Mouse (Mus musculus) testis, adult 2 months (tissue): ENCODE measurements around the gene Syt8. TPM values are rescaled to one million over a fixed set of nuclear protein-coding genes. Genes with fewer than 3 reads are reported as not detected.
A peak's percentile ranks its signal among the peaks of the same experiment; 100 is the strongest.

ENCODE experiments used
- H3K27ac ChIP-seq: fragments of 200-500 bp; 2 replicates; pipeline ENCODE4 v1.5.1; 2012; ENCODE audit warnings: low read depth, low read length; ENCODE audit not compliant: control insufficient read depth, insufficient read depth
- H3K27me3 ChIP-seq: fragments of 200-500 bp; 2 replicates; pipeline ENCODE4 v1.6.1; 2012; ENCODE audit warnings: mild to moderate bottlenecking, low read length, moderate library complexity; ENCODE audit not compliant: control insufficient read depth, insufficient read depth
- H3K36me3 ChIP-seq: fragments of 200-500 bp; 2 replicates; pipeline ENCODE4 v1.6.1; 2012; ENCODE audit warnings: mild to moderate bottlenecking, low read length; ENCODE audit not compliant: control insufficient read depth, insufficient read depth
- H3K4me1 ChIP-seq: fragments of 200-500 bp; 2 replicates; pipeline ENCODE4 v1.6.1; 2012; ENCODE audit warnings: low read length; ENCODE audit not compliant: control insufficient read depth, insufficient read depth
- H3K4me3 ChIP-seq: fragments of 200-500 bp; 2 replicates; pipeline ENCODE4 v1.5.1; 2012; ENCODE audit warnings: low read depth, mild to moderate bottlenecking, low read length, moderate library complexity, mixed read lengths; ENCODE audit not compliant: control insufficient read depth
- CTCF ChIP-seq: fragments of 200-500 bp; IDR thresholded peaks from 2 replicates; pipeline ENCODE4 v1.5.1; 2012; ENCODE audit warnings: low read depth, mild to moderate bottlenecking, inconsistent platforms, low read length, moderate library complexity; ENCODE audit not compliant: control insufficient read depth, insufficient read depth, insufficient replicate concordance
- POLR2A ChIP-seq: fragments of 200-500 bp; IDR thresholded peaks from 2 replicates; pipeline ENCODE4 v1.6.1; 2012; ENCODE audit warnings: low read depth, mild to moderate bottlenecking, inconsistent platforms, low read length, moderate library complexity; ENCODE audit not compliant: control insufficient read depth
- polyA plus RNA-seq: library from polyadenylated mRNA; depleted of rRNA; stranded (reverse); fragments of >200 nt; gene quantifications from 2 replicates; pipeline ENCODE4 v1.2.3, GENCODE M21; 2012

Syt8 gene
- polyA plus RNA-seq, 1 experiment = 1.2 TPM

- Histone ChIP-seq H3K4me1 (peaks cover 3% of the 10 kb centered on the region), H3K27ac (no peak overlapping the region), H3K36me3 (no peaks in the 10 kb centered on the region), H3K4me3 (no peak overlapping the region), H3K27me3 (no peaks in the 10 kb centered on the region)
- TF ChIP-seq POLR2A (no peak), CTCF (no peak)
Measured at GRCm38 (mm10) chr7:142478001-142478400, 43.4 kb downstream of the Syt8 start.

- Histone ChIP-seq H3K4me3 (no peak overlapping the region), H3K27ac (no peak overlapping the region)
Measured at GRCm38 (mm10) chr7:142478574-142478973, 43.9 kb downstream of the Syt8 start.

GRCm38 (mm10) chr7:142479307-142479706 is 44.7 kb downstream of the Syt8 start:
- Histone ChIP-seq H3K4me3 (no peak overlapping the region), H3K27ac (no peak overlapping the region)

More at GRCm38 (mm10) chr7:142478574-142478973, 43.9 kb downstream of the Syt8 start:
- Histone ChIP-seq H3K36me3 (no peaks in the 10 kb centered on the region), H3K4me1 (peaks cover 3% of the 10 kb centered on the region), H3K27me3 (no peaks in the 10 kb centered on the region)
- TF ChIP-seq POLR2A = no peak

GRCm38 (mm10) chr7:142479886-142480285 is 45.2 kb downstream of the Syt8 start:
- Histone ChIP-seq H3K4me3 (no peak overlapping the region), H3K36me3 (no peaks in the 10 kb centered on the region), H3K27me3 (no peaks in the 10 kb centered on the region), H3K4me1 (peaks cover 3% of the 10 kb centered on the region), H3K27ac (no peak overlapping the region)
- no peak for TF ChIP-seq CTCF
- no peak for TF ChIP-seq POLR2A

More at GRCm38 (mm10) chr7:142479307-142479706, 44.7 kb downstream of the Syt8 start:
- no peak for TF ChIP-seq POLR2A
- no peak for TF ChIP-seq CTCF
- Histone ChIP-seq H3K27me3 (no peaks in the 10 kb centered on the region), H3K4me1 (peaks cover 3% of the 10 kb centered on the region), H3K36me3 (no peaks in the 10 kb centered on the region)

GRCm38 (mm10) chr7:142480661-142481060 is 46.0 kb downstream of the Syt8 start:
- Histone ChIP-seq H3K27me3 (no peaks in the 10 kb centered on the region), H3K4me1 (peaks cover 3% of the 10 kb centered on the region), H3K4me3 (no peak overlapping the region), H3K27ac (no peak overlapping the region), H3K36me3 (no peaks in the 10 kb centered on the region)
- TF ChIP-seq POLR2A (no peak), CTCF (no peak)

- Histone ChIP-seq H3K4me1 (peaks cover 3% of the 10 kb centered on the region), H3K4me3 (no peak overlapping the region), H3K27me3 (no peaks in the 10 kb centered on the region), H3K36me3 (no peaks in the 10 kb centered on the region), H3K27ac (no peak overlapping the region)
- TF ChIP-seq POLR2A (no peak), CTCF (peak; percentile 50; the same call in 1 of the 2 replicates)
Measured at GRCm38 (mm10) chr7:142481186-142481567, 46.5 kb downstream of the Syt8 start.

GRCm38 (mm10) chr7:142481568-142482255 is 47.1 kb downstream of the Syt8 start:
- no peaks in the 10 kb centered on the region for H3K36me3 ChIP-seq
- TF ChIP-seq POLR2A (no peak), CTCF (no peak)
- peak overlapping the region; percentile 10; the same call in 1 of the 2 replicates for H3K4me3 ChIP-seq
- H3K4me1 ChIP-seq = peaks cover 3% of the 10 kb centered on the region
- H3K27me3 ChIP-seq = no peaks in the 10 kb centered on the region
- no peak overlapping the region for H3K27ac ChIP-seq
